Mouse (Mus musculus): ENCODE measurements around the gene Vkorc1. TPM values are rescaled to one million over a fixed set of nuclear protein-coding genes. Genes with fewer than 3 reads are reported as not detected.
A peak's percentile ranks its signal among the peaks of the same experiment; 100 is the strongest.

Gene Vkorc1
- polyA plus RNA-seq, 1 experiment from 2014 or later = 53.9 TPM

DNA sequence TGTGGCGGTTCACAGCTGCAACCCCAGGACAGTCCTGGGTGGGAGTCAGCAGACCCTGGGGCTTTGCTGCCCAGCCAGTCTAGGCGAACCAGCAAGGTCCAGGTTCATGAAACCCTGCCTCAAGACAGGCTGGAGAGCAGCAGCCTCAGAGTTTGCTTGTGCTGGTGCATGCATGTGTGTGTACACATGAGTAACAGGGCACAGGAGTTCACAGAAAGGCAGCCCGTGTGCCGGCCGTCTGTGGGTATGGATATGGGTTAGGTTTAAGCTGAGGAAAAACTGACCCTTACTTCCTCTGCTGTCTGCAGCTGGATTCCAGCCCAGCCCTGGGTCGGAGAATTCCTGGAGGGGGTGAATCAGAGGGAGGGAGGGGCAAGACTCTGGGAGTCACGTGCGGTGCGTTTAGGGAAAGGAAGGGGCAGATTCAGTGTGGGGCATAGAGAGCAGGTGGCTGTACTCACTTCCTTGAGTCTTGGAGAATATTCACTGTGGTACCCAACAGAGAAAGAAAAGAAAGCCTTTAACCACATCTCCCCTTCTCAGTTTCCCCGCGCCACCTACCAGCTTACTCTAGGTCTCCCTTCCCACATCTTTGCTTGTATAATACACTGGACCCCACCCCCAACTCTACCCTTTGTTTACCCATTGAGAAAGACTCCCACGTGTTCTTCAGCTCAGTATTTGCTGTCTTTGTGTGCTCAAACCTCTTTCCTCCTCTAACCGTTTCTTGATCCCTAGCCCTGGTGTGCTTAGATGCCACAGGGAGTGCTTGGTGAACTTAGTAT lies 36.1 kb upstream of the Vkorc1 start:
- no peak for ATAC-seq (ENCODE audit: insufficient read depth, low FRiP score, low TSS enrichment)
- no peak overlapping the region for H3K9ac ChIP-seq (ENCODE audit: low read length)
- no peaks in the 10 kb centered on the region for H3K4me1 ChIP-seq (ENCODE audit: control insufficient read depth, insufficient read depth, low read length)
- no peak overlapping the region for H3K4me2 ChIP-seq (ENCODE audit: low read depth)
- no peak overlapping the region for H3K4me3 ChIP-seq (ENCODE audit: low read depth, low read length)
- H3K9me3 ChIP-seq (ENCODE audit: control insufficient read depth, low read length) = no peaks in the 10 kb centered on the region
- peak; percentile 8 for DNase-seq (ENCODE audit: low spot score)
- H3K27ac ChIP-seq (ENCODE audit: low read depth, low read length) = no peak overlapping the region
- H3K36me3 ChIP-seq (ENCODE audit: control insufficient read depth, insufficient read depth, low read length) = no peaks in the 10 kb centered on the region; the same call in 1 of the 2 replicates
- peaks cover 18% of the 10 kb centered on the region for H3K27me3 ChIP-seq (ENCODE audit: control insufficient read depth, insufficient read depth, low read length)
- WGBS = 46% methylated on average over 13 of the region's 13 CpGs

DNA sequence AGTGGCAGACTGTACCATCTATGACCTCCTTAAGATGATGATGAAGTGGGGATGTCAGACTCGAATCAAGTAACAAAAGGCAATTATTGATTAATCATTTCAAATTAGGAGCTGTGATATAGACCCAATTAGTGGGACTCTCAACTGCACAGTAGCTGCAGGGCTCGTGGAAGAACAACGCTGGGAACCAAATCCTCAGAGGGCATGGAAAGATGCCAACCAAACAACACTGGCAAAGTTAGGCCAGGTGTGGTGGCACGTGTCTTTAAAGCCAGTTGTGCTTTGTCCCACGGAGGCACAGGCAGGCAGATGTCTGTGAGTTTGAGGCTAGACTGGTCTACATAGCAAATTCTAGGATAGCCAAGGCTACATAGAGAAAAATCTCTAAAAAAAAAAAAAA lies 35.2 kb upstream of the Vkorc1 start:
- no peak overlapping the region for H3K27ac ChIP-seq (ENCODE audit: low read depth, low read length)
- peaks cover 18% of the 10 kb centered on the region for H3K27me3 ChIP-seq (ENCODE audit: control insufficient read depth, insufficient read depth, low read length)
- ATAC-seq (ENCODE audit: insufficient read depth, low FRiP score, low TSS enrichment) (no peak), DNase-seq (ENCODE audit: low spot score) (no peak)
- H3K9ac ChIP-seq (ENCODE audit: low read length) = no peak overlapping the region
- no peaks in the 10 kb centered on the region for H3K4me1 ChIP-seq (ENCODE audit: control insufficient read depth, insufficient read depth, low read length)
- H3K36me3 ChIP-seq (ENCODE audit: control insufficient read depth, insufficient read depth, low read length) = peaks cover 3% of the 10 kb centered on the region
- H3K4me2 ChIP-seq (ENCODE audit: low read depth) = no peak overlapping the region
- no peaks in the 10 kb centered on the region for H3K9me3 ChIP-seq (ENCODE audit: control insufficient read depth, low read length)
- no peak overlapping the region for H3K4me3 ChIP-seq (ENCODE audit: low read depth, low read length)
- 77% methylated on average over 5 of the region's 5 CpGs for WGBS

DNA sequence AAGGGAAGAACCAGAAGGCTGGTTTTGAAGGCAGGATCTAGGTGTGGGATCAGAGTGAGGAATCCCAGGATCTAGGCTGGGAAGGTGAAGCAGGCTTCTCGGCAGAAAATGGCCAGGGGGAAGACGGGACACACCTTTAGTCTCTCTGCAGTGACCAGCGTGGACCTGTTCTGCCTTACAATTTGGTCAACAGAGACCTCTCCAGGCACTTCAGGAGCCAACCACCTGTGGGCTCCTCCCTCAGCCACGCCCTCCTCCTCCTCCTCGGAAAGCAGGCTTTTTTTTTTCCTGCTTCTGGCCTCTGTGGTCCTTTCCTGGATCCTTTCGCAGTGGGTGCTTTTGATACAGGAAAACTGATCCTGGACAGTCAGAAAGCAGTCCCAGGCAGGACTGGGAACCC lies 34.5 kb upstream of the Vkorc1 start, which contains the start of gene Prss8:
Prss8 (minus strand) TSS at position 182 of the 400 bp plus-strand sequence.
- ATAC-seq (ENCODE audit: insufficient read depth, low FRiP score, low TSS enrichment) (no peak), DNase-seq (ENCODE audit: low spot score) (no peak)
- no peaks in the 10 kb centered on the region for H3K4me1 ChIP-seq (ENCODE audit: control insufficient read depth, insufficient read depth, low read length)
- H3K4me2 ChIP-seq (ENCODE audit: low read depth) = no peak within 1 kb of the TSS
- no peak within 1 kb of the TSS for H3K9ac ChIP-seq (ENCODE audit: low read length)
- H3K36me3 ChIP-seq (ENCODE audit: control insufficient read depth, insufficient read depth, low read length) = peaks cover 3% of the 10 kb centered on the region
- no peak within 1 kb of the TSS for H3K27ac ChIP-seq (ENCODE audit: low read depth, low read length)
- peaks cover 18% of the 10 kb centered on the region for H3K27me3 ChIP-seq (ENCODE audit: control insufficient read depth, insufficient read depth, low read length)
- WGBS = 4% methylated on average over 6 of the region's 6 CpGs
- H3K4me3 ChIP-seq (ENCODE audit: low read depth, low read length) = no peak within 1 kb of the TSS
- H3K9me3 ChIP-seq (ENCODE audit: control insufficient read depth, low read length) = no peaks in the 10 kb centered on the region

DNA sequence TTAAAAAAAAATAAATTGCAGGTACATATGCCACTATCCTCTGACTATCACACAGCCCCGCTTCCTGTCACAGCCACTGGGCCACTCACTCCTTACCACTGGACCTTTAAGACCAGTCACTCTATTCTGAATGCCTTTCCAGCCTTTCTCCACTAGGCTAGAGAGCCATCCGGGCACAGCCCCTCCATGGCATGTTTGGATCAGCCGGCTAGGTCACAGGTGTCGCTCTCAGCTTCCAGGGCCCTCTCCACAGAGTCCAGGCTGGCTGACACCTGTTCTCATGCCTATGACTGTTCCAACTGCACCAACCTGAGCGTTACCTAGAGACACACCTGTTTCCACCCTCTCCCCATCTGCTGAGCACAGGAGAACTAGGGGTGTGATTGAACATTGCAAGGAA lies 33.2 kb upstream of the Vkorc1 start:
- no peaks in the 10 kb centered on the region for H3K4me1 ChIP-seq (ENCODE audit: control insufficient read depth, insufficient read depth, low read length)
- peaks cover 18% of the 10 kb centered on the region for H3K27me3 ChIP-seq (ENCODE audit: control insufficient read depth, insufficient read depth, low read length)
- WGBS = 59% methylated on average over 5 of the region's 5 CpGs
- ATAC-seq (ENCODE audit: insufficient read depth, low FRiP score, low TSS enrichment) (no peak), DNase-seq (ENCODE audit: low spot score) (no peak)
- H3K36me3 ChIP-seq (ENCODE audit: control insufficient read depth, insufficient read depth, low read length) = peaks cover 3% of the 10 kb centered on the region
- H3K9me3 ChIP-seq (ENCODE audit: control insufficient read depth, low read length) = no peaks in the 10 kb centered on the region
- no peak overlapping the region for H3K27ac ChIP-seq (ENCODE audit: low read depth, low read length)
- no peak overlapping the region for H3K4me2 ChIP-seq (ENCODE audit: low read depth)
- no peak overlapping the region for H3K9ac ChIP-seq (ENCODE audit: low read length)
- H3K4me3 ChIP-seq (ENCODE audit: low read depth, low read length) = no peak overlapping the region

DNA sequence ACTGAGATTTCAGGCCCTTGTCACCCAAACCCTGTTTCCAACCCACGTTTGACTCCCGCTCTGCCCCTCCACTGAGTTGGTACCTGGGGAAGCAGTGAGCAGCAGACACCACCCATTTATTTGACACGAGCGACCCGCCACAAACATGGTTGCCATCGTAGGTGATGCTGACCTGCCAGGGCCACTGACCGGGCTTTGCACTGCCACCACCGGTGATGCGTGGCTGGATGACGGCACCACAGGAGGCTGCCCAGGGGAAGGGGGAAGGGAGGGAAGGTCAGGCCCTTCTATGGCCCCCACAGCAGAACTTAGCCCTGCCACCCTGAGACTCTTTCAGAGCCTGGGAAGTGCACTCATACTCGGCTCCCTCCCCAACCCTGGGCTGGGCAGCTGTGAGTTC lies 32.3 kb upstream of the Vkorc1 start:
- ATAC-seq (ENCODE audit: insufficient read depth, low FRiP score, low TSS enrichment) = no peak
- no peak for DNase-seq (ENCODE audit: low spot score)
- 88% methylated on average over 11 of the region's 11 CpGs for WGBS
- Histone ChIP-seq H3K9me3 (ENCODE audit: control insufficient read depth, low read length) (no peaks in the 10 kb centered on the region), H3K4me3 (ENCODE audit: low read depth, low read length) (no peak overlapping the region), H3K4me2 (ENCODE audit: low read depth) (no peak overlapping the region), H3K27ac (ENCODE audit: low read depth, low read length) (no peak overlapping the region), H3K4me1 (ENCODE audit: control insufficient read depth, insufficient read depth, low read length) (no peaks in the 10 kb centered on the region), H3K9ac (ENCODE audit: low read length) (no peak overlapping the region), H3K36me3 (ENCODE audit: control insufficient read depth, insufficient read depth, low read length) (peaks cover 3% of the 10 kb centered on the region), H3K27me3 (ENCODE audit: control insufficient read depth, insufficient read depth, low read length) (peaks cover 18% of the 10 kb centered on the region)

DNA sequence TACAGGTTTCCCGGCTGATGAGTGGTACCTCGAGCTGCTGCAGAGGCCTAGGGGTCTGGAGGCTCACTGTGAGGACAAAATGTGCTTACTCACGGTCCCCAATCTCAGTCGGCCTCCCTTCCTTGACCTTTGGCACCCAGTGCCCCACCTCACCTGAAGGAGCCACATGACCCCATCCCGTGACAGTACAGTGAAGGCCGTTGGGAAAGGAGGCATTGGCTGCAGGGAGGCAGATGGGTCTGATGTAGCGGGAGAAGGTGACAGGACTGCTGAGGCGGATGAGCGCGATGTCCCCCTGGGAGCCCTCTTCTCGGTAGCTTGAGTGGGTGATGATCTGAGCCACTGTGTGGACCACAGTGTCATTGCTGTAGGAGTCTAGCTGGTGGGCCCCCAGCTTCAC lies 31.4 kb upstream of the Vkorc1 start:
- no peak for ATAC-seq (ENCODE audit: insufficient read depth, low FRiP score, low TSS enrichment)
- Histone ChIP-seq H3K4me1 (ENCODE audit: control insufficient read depth, insufficient read depth, low read length) (no peaks in the 10 kb centered on the region), H3K4me2 (ENCODE audit: low read depth) (no peak overlapping the region), H3K27ac (ENCODE audit: low read depth, low read length) (no peak overlapping the region), H3K9me3 (ENCODE audit: control insufficient read depth, low read length) (no peaks in the 10 kb centered on the region), H3K27me3 (ENCODE audit: control insufficient read depth, insufficient read depth, low read length) (peaks cover 18% of the 10 kb centered on the region), H3K36me3 (ENCODE audit: control insufficient read depth, insufficient read depth, low read length) (peaks cover 3% of the 10 kb centered on the region), H3K4me3 (ENCODE audit: low read depth, low read length) (no peak overlapping the region), H3K9ac (ENCODE audit: low read length) (no peak overlapping the region)
- DNase-seq (ENCODE audit: low spot score) = no peak
- WGBS = 87% methylated on average over 11 of the region's 11 CpGs

DNA sequence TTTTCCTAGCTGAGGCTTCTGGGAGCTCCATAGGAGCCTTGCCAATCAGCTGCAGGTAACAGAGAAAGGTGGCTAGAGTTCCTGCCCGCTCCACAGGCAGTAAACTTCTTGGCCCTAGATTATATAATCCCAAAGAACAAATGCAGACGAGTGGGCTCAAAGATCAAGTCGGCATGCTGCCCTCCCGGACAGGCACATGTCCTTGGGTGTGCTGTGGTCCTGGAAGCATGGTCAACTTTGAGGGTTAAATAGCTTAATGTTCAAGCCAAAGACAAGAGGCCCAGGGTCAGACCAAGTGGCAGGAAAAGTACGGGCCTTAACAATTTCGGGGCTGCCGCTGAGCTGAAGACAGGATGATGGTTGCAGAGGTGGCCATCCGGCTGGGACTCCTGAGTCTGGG lies 30.6 kb upstream of the Vkorc1 start:
- ATAC-seq (ENCODE audit: insufficient read depth, low FRiP score, low TSS enrichment) (no peak), DNase-seq (ENCODE audit: low spot score) (no peak)
- H3K27ac ChIP-seq (ENCODE audit: low read depth, low read length) = no peak overlapping the region
- H3K27me3 ChIP-seq (ENCODE audit: control insufficient read depth, insufficient read depth, low read length) = peaks cover 18% of the 10 kb centered on the region
- no peaks in the 10 kb centered on the region for H3K4me1 ChIP-seq (ENCODE audit: control insufficient read depth, insufficient read depth, low read length)
- H3K4me2 ChIP-seq (ENCODE audit: low read depth) = no peak overlapping the region
- H3K4me3 ChIP-seq (ENCODE audit: low read depth, low read length) = no peak overlapping the region
- peaks cover 3% of the 10 kb centered on the region for H3K36me3 ChIP-seq (ENCODE audit: control insufficient read depth, insufficient read depth, low read length)
- no peaks in the 10 kb centered on the region for H3K9me3 ChIP-seq (ENCODE audit: control insufficient read depth, low read length)
- H3K9ac ChIP-seq (ENCODE audit: low read length) = no peak overlapping the region
- 95% methylated on average over 8 of the region's 8 CpGs for WGBS

DNA sequence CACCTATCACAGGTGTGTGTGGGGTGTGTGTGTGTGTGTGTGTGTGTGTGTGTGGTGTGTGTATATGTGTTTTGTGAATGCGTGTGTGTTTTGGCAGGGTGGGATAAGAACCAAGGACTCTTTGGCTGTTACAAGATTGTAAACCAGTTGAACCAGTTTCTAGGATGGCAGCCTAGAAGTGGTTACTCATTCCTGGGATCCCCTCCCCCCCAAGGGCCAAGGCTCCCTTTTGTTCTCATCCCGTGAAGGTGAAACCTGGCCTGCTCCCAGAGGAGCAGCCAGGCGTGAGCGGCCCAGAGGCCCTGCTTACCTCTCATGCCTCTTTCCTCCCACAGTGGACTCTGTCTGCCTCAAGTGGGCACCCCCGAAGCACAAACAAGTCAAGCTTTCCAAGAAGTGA lies 29.8 kb upstream of the Vkorc1 start:
- no peaks in the 10 kb centered on the region for H3K9me3 ChIP-seq (ENCODE audit: control insufficient read depth, low read length)
- no peak overlapping the region for H3K4me2 ChIP-seq (ENCODE audit: low read depth)
- DNase-seq (ENCODE audit: low spot score) (no peak), ATAC-seq (ENCODE audit: insufficient read depth, low FRiP score, low TSS enrichment) (no peak)
- WGBS = 87% methylated on average over 5 of the region's 5 CpGs
- no peak overlapping the region for H3K4me3 ChIP-seq (ENCODE audit: low read depth, low read length)
- H3K27me3 ChIP-seq (ENCODE audit: control insufficient read depth, insufficient read depth, low read length) = peaks cover 16% of the 10 kb centered on the region
- H3K9ac ChIP-seq (ENCODE audit: low read length) = no peak overlapping the region
- no peak overlapping the region for H3K27ac ChIP-seq (ENCODE audit: low read depth, low read length)
- H3K4me1 ChIP-seq (ENCODE audit: control insufficient read depth, insufficient read depth, low read length) = no peaks in the 10 kb centered on the region
- H3K36me3 ChIP-seq (ENCODE audit: control insufficient read depth, insufficient read depth, low read length) = peaks cover 3% of the 10 kb centered on the region

DNA sequence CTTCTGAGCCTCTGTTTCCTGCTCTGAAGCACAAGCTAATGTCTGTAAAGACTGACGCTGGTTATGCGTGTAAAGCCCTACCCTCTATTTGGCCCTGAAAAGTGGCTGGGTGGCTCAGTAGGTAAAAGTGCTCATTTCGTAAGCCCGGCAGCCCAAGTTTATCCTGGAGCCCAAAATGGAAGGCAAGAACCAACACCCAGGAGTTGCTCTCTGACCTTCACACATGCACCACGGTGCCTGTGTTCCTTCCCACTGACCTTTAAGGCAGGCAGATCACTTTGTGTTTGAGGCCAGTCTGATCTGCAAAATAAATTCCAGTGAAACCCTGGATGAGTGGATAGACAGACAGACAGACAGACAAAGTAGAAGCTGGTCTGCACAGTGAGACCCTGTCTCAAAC lies 28.3 kb upstream of the Vkorc1 start:
- no peaks in the 10 kb centered on the region for H3K4me1 ChIP-seq (ENCODE audit: control insufficient read depth, insufficient read depth, low read length)
- H3K4me3 ChIP-seq (ENCODE audit: low read depth, low read length) = no peak overlapping the region
- WGBS = 88% methylated on average over 5 of the region's 5 CpGs
- ATAC-seq (ENCODE audit: insufficient read depth, low FRiP score, low TSS enrichment) (no peak), DNase-seq (ENCODE audit: low spot score) (no peak)
- peaks cover 3% of the 10 kb centered on the region; the same call in 1 of the 2 replicates for H3K27me3 ChIP-seq (ENCODE audit: control insufficient read depth, insufficient read depth, low read length)
- H3K27ac ChIP-seq (ENCODE audit: low read depth, low read length) = no peak overlapping the region
- H3K9ac ChIP-seq (ENCODE audit: low read length) = no peak overlapping the region
- H3K4me2 ChIP-seq (ENCODE audit: low read depth) = no peak overlapping the region
- H3K9me3 ChIP-seq (ENCODE audit: control insufficient read depth, low read length) = no peaks in the 10 kb centered on the region
- H3K36me3 ChIP-seq (ENCODE audit: control insufficient read depth, insufficient read depth, low read length) = peaks cover 3% of the 10 kb centered on the region
